Mouse (Mus musculus) kidney, postnatal 0 days (tissue): ENCODE results near the gene Trim47. TPM values are rescaled to one million over a fixed set of nuclear protein-coding genes. Genes with fewer than 3 reads are reported as not detected.

ENCODE experiments used
- ATAC-seq: fragments of 200-750 bp; cut with Nextera tagmentation; replicated peaks from 2 replicates; pipeline ENCODE4 v1.8.0; 2017; ENCODE audit warnings: low read depth, moderate number of reproducible peaks, moderate TSS enrichment, moderate library complexity; ENCODE audit not compliant: low FRiP score
- DNase-seq: peaks from one replicate; pipeline ENCODE4 v3.0.0-alpha.2; 2016; ENCODE audit warnings: low spot score
- H3K27ac ChIP-seq: fragments of 300-500 bp; sonication (generic); 2 replicates; pipeline ENCODE4 v1.5.1; 2014; ENCODE audit warnings: mild to moderate bottlenecking
- H3K27me3 ChIP-seq: fragments of 300-500 bp; sonication (generic); 2 replicates; pipeline ENCODE4 v1.6.1; 2014; ENCODE audit warnings: low read length, mixed read lengths; ENCODE audit not compliant: insufficient read depth
- H3K36me3 ChIP-seq: fragments of 300-500 bp; sonication (generic); 2 replicates; pipeline ENCODE4 v1.6.1; 2014; ENCODE audit warnings: low read length, mixed read lengths; ENCODE audit not compliant: insufficient read depth
- H3K4me1 ChIP-seq: fragments of 300-500 bp; sonication (generic); replicated peaks from 2 replicates; pipeline ENCODE4 v1.6.1; 2014; ENCODE audit warnings: antibody characterized with exemption, low read length, mixed read lengths; ENCODE audit not compliant: insufficient read depth
- H3K4me2 ChIP-seq: fragments of 300-500 bp; sonication (generic); 2 replicates; pipeline ENCODE4 v1.6.1; 2014; ENCODE audit warnings: mild to moderate bottlenecking, low read length, moderate library complexity, mixed read lengths
- H3K4me3 ChIP-seq: fragments of 300-500 bp; sonication (generic); replicated peaks from 2 replicates; pipeline ENCODE4 v1.5.1; 2014; ENCODE audit warnings: low read depth, low read length
- H3K9ac ChIP-seq: fragments of 300-500 bp; sonication (generic); 2 replicates; pipeline ENCODE4 v1.6.1; 2014; ENCODE audit warnings: low read depth, low read length
- H3K9me3 ChIP-seq: fragments of 300-500 bp; sonication (generic); replicated peaks from 2 replicates; pipeline ENCODE4 v1.6.1; 2016; ENCODE audit warnings: low read length, inconsistent platforms, mixed read lengths
- CTCF ChIP-seq: IDR thresholded peaks from 2 replicates; pipeline ENCODE4 v1.5.1; 2016; ENCODE audit warnings: antibody characterized with exemption, low read depth, mild to moderate bottlenecking, moderate library complexity
- WGBS: fragments of 180-500 bp; shearing (Covaris S2); extraction: QIAGEN DNeasy Blood & Tissue Kit; methylation state at CpG from one replicate; pipeline ENCODE4 v1.1.7; 2014; 5-methylcytosine and 5-hydroxymethylcytosine counted together
- polyA plus RNA-seq: library from polyadenylated mRNA; unstranded; fragments of >200 nt; fragmentation: Nextera tagmentation; extraction: Ambion mirVana; gene quantifications from 2 replicates; pipeline ENCODE4 v1.2.1, GENCODE M21; 2015

Trim47 gene
- polyA plus RNA-seq, 1 experiment from 2014 or later, result 40.8 TPM

DNA sequence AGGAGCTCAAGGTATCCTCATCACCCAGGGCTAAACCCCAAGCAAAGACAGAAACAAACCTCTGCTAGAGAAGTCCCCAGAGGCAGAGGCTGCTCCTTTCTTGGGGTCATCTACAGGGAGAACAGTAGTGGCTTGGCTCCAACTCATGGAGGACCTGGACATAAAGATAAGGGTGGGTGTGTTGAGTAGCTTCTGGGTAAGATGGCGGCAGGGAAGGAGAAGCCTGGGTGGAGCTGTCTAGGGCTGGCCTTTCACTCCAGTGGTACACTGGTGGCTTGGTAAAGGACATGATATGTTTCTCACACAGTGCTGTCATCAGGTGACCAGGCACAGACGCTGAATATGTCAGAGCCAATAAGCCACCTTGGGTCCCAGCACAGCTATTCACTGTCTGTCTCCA lies 23.9 kb upstream of the Trim47 start:
- 94% methylated on average over 2 of the region's 2 CpGs for WGBS
- ATAC-seq (no peak), DNase-seq (no peak)
- peaks cover 68% of the 10 kb centered on the region for H3K36me3 ChIP-seq
- no peak overlapping the region for H3K4me2 ChIP-seq
- no peak overlapping the region for H3K27ac ChIP-seq
- no peaks in the 10 kb centered on the region for H3K9me3 ChIP-seq
- no peak for TF ChIP-seq CTCF
- H3K4me1 ChIP-seq, result no peaks in the 10 kb centered on the region
- H3K4me3 ChIP-seq, result no peak overlapping the region
- H3K27me3 ChIP-seq, result no peaks in the 10 kb centered on the region
- no peak overlapping the region for H3K9ac ChIP-seq

DNA sequence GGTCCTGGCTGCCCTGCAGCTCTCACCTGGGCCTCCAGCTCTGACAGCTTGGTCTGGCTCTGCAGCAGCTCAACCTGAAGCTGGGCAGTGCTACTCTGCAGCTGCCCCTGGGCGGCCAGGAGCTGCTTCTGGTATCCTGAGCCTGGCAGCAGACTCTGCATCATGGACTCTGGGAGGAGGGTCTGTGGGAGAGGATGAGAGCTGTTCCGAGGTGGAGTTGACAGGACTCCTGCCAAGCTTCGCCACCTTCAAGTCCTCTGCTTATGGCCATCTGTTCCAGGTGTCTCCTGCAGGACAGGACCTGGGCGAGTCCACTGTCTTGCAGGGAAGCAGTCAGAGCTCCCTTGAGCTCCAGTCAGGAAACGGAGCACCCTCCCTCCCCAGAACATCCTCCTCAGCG lies 22.3 kb upstream of the Trim47 start:
- no peak for TF ChIP-seq CTCF
- Histone ChIP-seq H3K4me1 (no peaks in the 10 kb centered on the region), H3K27ac (no peak overlapping the region), H3K9ac (no peak overlapping the region), H3K9me3 (no peaks in the 10 kb centered on the region), H3K4me3 (no peak overlapping the region), H3K27me3 (no peaks in the 10 kb centered on the region), H3K4me2 (no peak overlapping the region), H3K36me3 (peaks cover 61% of the 10 kb centered on the region)
- WGBS, result 84% methylated on average over 6 of the region's 6 CpGs
- DNase-seq (no peak), ATAC-seq (no peak)

GRCm38 (mm10) chr11:116148761-116149221 lies 21.8 kb upstream of the Trim47 start:
- no peak overlapping the region for H3K4me3 ChIP-seq
- no peak for ATAC-seq
- H3K4me2 ChIP-seq, result no peak overlapping the region
- DNase-seq, result no peak
- H3K27me3 ChIP-seq, result no peaks in the 10 kb centered on the region
- H3K4me1 ChIP-seq, result no peaks in the 10 kb centered on the region
- H3K36me3 ChIP-seq, result peaks cover 58% of the 10 kb centered on the region
- H3K27ac ChIP-seq, result no peak overlapping the region
- WGBS, result 70% methylated on average over 20 of the region's 20 CpGs
- TF ChIP-seq CTCF, result no peak
- H3K9ac ChIP-seq, result no peak overlapping the region
- no peaks in the 10 kb centered on the region for H3K9me3 ChIP-seq

- Histone ChIP-seq H3K27ac (no peak overlapping the region), H3K4me1 (no peaks in the 10 kb centered on the region), H3K36me3 (peaks cover 55% of the 10 kb centered on the region), H3K4me3 (no peak overlapping the region), H3K27me3 (no peaks in the 10 kb centered on the region), H3K9me3 (no peaks in the 10 kb centered on the region), H3K4me2 (no peak overlapping the region), H3K9ac (no peak overlapping the region)
- no peak for TF ChIP-seq CTCF
- WGBS, result 70% methylated on average over 25 of the region's 25 CpGs
- no peak for DNase-seq
- ATAC-seq, result peak; percentile 62; the same call in 1 of the 2 replicates
These were observed 19.4 kb upstream of the Trim47 start for GRCm38 (mm10) chr11:116146294-116146985.

- Histone ChIP-seq H3K4me3 (no peak overlapping the region), H3K27me3 (no peaks in the 10 kb centered on the region), H3K36me3 (peaks cover 47% of the 10 kb centered on the region), H3K27ac (peak overlapping the region; percentile 15; the same call in 1 of the 2 replicates), H3K9me3 (no peaks in the 10 kb centered on the region), H3K9ac (no peak overlapping the region), H3K4me1 (no peaks in the 10 kb centered on the region), H3K4me2 (no peak overlapping the region)
- 73% methylated on average over 18 of the region's 18 CpGs for WGBS
- no peak for TF ChIP-seq CTCF
- DNase-seq (no peak), ATAC-seq (no peak)
These were observed 18.7 kb upstream of the Trim47 start for GRCm38 (mm10) chr11:116145481-116146293.

- H3K36me3 ChIP-seq, result peaks cover 28% of the 10 kb centered on the region
- TF ChIP-seq CTCF, result no peak
- no peak overlapping the region for H3K4me3 ChIP-seq
- H3K27ac ChIP-seq, result no peak overlapping the region
- no peaks in the 10 kb centered on the region for H3K9me3 ChIP-seq
- H3K4me2 ChIP-seq, result no peak overlapping the region
- no peaks in the 10 kb centered on the region for H3K27me3 ChIP-seq
- DNase-seq (no peak), ATAC-seq (no peak)
- 91% methylated on average over 3 of the region's 3 CpGs for WGBS
- H3K4me1 ChIP-seq, result no peaks in the 10 kb centered on the region
- H3K9ac ChIP-seq, result no peak overlapping the region
These were observed 16.5 kb upstream of the Trim47 start for GRCm38 (mm10) chr11:116143468-116143867.
